Mouse (Mus musculus) C2C12 (cell line): ENCODE results near the gene Syngr4. TPM values are rescaled to one million over a fixed set of nuclear protein-coding genes. Genes with fewer than 3 reads are reported as not detected.

Source experiments
- H3K27me3 ChIP-seq: one replicate; pipeline ENCODE4 v1.6.1; 2011; ENCODE audit not compliant: control insufficient read depth, insufficient read depth, insufficient read length
- H3K36me3 ChIP-seq: one replicate; pipeline ENCODE4 v1.6.1; 2011; ENCODE audit not compliant: control insufficient read depth, insufficient read depth
- H3K4me3 ChIP-seq: one replicate; pipeline ENCODE4 v1.5.1; 2011; ENCODE audit warnings: mild to moderate bottlenecking, control low read depth; ENCODE audit not compliant: poor library complexity, insufficient read depth, severe bottlenecking
- H3K79me2 ChIP-seq: one replicate; pipeline ENCODE4 v1.6.1; 2011; ENCODE audit not compliant: control insufficient read depth, insufficient read depth
- H3K79me3 ChIP-seq: one replicate; pipeline ENCODE4 v1.6.1; 2011; ENCODE audit warnings: low read depth, control low read depth
- H3ac ChIP-seq: one replicate; pipeline ENCODE3; 2011; ENCODE audit warnings: low read depth; ENCODE audit not compliant: control insufficient read depth, insufficient read length
- CEBPB ChIP-seq: IDR thresholded peaks from one replicate; pipeline ENCODE4 v1.6.1; 2011; ENCODE audit warnings: low read depth, mild to moderate bottlenecking, control low read depth, moderate library complexity
- CTCF ChIP-seq: IDR thresholded peaks from one replicate; pipeline ENCODE4 v1.5.1; 2011; ENCODE audit not compliant: control insufficient read depth, insufficient read depth, insufficient read length
- FOSL1 ChIP-seq: IDR thresholded peaks from one replicate; pipeline ENCODE4 v1.8.0; 2011; ENCODE audit warnings: mild to moderate bottlenecking, low read length; ENCODE audit not compliant: poor library complexity, insufficient read depth, severe bottlenecking
- MAX ChIP-seq: IDR thresholded peaks from one replicate; pipeline ENCODE4 v1.6.1; 2011; ENCODE audit warnings: mild to moderate bottlenecking, control low read depth
- MYOD1 ChIP-seq: IDR thresholded peaks from one replicate; pipeline ENCODE4 v1.6.1; 2011; ENCODE audit warnings: low read depth; ENCODE audit not compliant: control insufficient read depth, insufficient read length
- MYOG ChIP-seq: IDR thresholded peaks from one replicate; pipeline ENCODE4 v1.6.1; 2011; ENCODE audit not compliant: control insufficient read depth, insufficient read length; ENCODE audit errors: extremely low read depth
- USF1 ChIP-seq: IDR thresholded peaks from one replicate; pipeline ENCODE4 v1.6.1; 2011; ENCODE audit warnings: low read depth, mild to moderate bottlenecking, control low read depth, moderate library complexity
- polyA plus RNA-seq: library from polyadenylated mRNA; unstranded; fragments of >200 nt; fragmentation: generic; extraction: Trizol; gene quantifications from one replicate; pipeline ENCODE4 v1.2.1, GENCODE M21; 2012; ENCODE audit warnings: missing spikeins

Gene Syngr4
- polyA plus RNA-seq, 1 experiment: 0.15 TPM

DNA sequence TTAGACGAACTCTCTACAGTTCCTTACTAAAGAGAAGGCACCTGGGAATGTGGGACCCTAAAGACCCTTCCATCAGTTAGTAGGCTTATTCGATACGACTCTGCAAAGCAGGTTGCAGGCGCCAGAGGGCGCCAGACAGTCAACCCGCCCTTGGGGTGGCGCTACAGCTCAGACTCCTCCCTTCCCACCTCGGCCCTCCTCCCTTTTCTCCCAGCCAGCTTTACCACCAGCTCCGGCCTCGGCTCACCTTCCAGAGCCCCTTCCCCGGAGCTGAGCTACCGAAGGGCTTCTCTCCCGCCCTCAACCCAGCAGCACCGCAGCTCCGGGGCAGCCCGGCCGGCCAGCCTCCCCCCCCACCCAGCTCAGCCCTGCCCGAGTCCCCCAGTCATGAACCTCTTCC, 23.9 kb downstream of the Syngr4 start, which contains the start of gene Kdelr1:
Gene Kdelr1, plus strand, starts transcription at position 149 of the 400 bp plus-strand sequence.
- H3K79me2 ChIP-seq: peaks cover 40% of the 10 kb centered on the region
- TF ChIP-seq USF1 (no peak), CTCF (peak; percentile 92)
- peaks cover 8% of the 10 kb centered on the region for H3K27me3 ChIP-seq
- peaks cover 29% of the 10 kb centered on the region for H3K36me3 ChIP-seq
- H3ac ChIP-seq: peak within 1 kb of the TSS; percentile 87
- peak within 1 kb of the TSS; percentile 60 for H3K4me3 ChIP-seq
- H3K79me3 ChIP-seq: peaks cover 19% of the 10 kb centered on the region

DNA sequence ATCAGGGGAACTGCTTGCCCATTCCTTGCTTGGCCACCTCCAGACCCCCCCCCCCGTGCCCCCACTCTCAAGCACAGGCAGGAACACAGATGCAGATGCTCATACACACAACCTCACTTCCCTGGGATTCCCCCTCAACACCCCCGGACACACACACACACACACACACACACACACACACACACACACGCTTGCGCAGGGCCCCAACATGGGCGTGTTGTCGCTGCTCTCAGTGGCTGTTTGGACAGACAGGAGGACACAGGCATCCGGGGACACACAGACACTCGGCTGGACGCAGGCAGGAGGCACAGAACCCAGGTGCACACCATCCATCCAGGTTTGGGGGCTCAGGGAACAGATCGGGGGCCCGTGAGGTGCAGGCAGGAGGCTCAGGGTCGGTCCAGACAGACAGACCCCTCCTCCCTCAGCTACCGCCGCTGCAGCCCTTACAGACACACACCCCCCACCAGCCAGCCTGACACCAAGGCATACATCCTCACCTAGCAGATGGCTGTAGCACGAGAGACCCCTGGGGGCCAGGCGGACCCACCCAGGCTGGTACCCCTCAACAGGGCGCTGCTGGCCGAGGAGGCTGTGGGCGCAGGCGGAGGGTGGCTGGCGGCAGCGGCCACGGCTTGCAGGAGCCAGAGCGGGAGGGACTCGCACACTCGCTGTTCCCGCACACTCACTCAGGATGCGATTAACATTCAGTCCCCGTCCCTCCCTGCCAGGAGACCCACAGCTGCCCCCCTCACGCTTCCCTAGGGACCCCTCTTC, 26.0 kb downstream of the Syngr4 start:
- H3K27me3 ChIP-seq: peaks cover 8% of the 10 kb centered on the region
- H3K36me3 ChIP-seq: peaks cover 13% of the 10 kb centered on the region
- H3K4me3 ChIP-seq: no peak overlapping the region
- TF ChIP-seq USF1 (no peak), FOSL1 (no peak), CEBPB (no peak), CTCF (no peak), MYOD1 (no peak), MAX (no peak), MYOG (no peak)
- peaks cover 19% of the 10 kb centered on the region for H3K79me3 ChIP-seq
- no peak overlapping the region for H3ac ChIP-seq
- peaks cover 28% of the 10 kb centered on the region for H3K79me2 ChIP-seq

DNA sequence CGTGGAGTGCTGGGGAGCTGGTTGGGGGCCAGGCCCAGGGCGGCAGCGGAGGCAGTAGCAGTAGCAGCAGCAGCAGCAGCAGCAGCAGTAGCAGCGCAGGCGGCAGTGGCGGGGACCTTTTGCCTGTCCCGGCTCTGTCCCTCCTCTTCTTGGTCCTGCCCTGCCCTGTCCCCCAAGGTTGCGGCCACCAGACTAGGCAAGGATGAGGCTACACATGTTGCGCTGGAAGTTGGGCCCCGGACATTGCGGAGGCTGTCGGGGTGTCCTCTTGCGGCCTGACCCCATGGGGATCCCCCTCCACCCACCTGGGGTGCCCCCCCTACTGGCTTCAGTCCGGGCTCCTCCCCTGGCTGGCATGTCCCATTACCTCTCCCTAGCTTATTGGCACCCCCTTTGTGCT, 26.7 kb downstream of the Syngr4 start:
- Histone ChIP-seq H3K36me3 (peaks cover 6% of the 10 kb centered on the region), H3K27me3 (peaks cover 8% of the 10 kb centered on the region), H3K79me2 (peaks cover 21% of the 10 kb centered on the region), H3K4me3 (no peak overlapping the region), H3K79me3 (peaks cover 15% of the 10 kb centered on the region), H3ac (no peak overlapping the region)
- TF ChIP-seq CTCF: no peak
- TF ChIP-seq MAX: no peak
- no peak for TF ChIP-seq MYOG
- TF ChIP-seq FOSL1: no peak
- TF ChIP-seq MYOD1: no peak

DNA sequence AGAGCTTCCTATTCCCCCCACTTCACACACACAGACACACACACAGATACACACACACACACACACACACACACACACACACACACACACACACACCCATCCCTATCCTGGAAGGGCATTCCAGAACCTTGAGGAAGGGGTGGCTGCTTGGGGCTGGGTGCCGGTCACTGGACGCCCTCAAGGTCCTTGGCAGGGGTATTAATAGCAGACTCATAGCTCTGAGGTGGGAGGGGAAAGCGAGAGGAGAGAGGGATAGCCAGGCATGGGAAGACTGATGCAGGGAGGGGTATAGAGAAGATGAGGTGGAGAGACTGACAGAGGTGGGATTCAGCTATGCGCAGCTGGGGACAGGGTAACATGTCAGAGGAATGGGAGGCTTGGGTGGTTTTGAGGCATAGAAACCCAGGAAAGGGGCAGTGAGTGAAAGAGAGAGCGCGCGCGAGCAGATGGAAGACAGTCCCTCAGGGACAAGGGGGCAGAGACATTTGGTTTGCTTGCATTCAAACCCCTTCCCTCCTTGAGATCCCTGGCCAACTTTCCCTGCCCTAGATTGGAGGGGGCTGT, 27.3 kb downstream of the Syngr4 start:
- no peak overlapping the region for H3ac ChIP-seq
- peaks cover 9% of the 10 kb centered on the region for H3K79me3 ChIP-seq
- peaks cover 8% of the 10 kb centered on the region for H3K27me3 ChIP-seq
- no peak overlapping the region for H3K4me3 ChIP-seq
- TF ChIP-seq MYOG (no peak), MAX (no peak), MYOD1 (no peak), FOSL1 (no peak), CEBPB (no peak), CTCF (no peak), USF1 (no peak)
- H3K79me2 ChIP-seq: peaks cover 15% of the 10 kb centered on the region
- peaks cover under 1% of the 10 kb centered on the region for H3K36me3 ChIP-seq

DNA sequence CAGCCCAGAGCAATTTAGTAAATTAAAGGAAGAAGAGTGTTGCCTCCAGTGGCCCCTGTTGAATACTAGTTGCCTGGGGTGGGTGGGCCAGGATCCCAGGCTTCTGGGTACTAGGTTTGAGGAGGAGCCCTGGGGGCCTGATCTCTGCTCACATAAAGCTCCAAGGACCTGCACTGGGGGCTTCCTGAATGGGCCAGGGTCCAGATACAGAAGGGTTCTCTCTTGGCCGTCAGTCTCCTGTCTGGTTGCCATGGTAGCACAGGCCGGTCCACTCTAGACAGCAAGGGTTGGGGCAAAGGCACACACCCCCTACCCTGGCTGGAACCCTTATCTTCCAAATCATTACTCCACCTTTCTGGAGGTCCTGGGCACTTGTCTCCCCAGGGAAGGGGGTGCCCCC, 28.6 kb downstream of the Syngr4 start:
- Histone ChIP-seq H3K27me3 (peaks cover 8% of the 10 kb centered on the region), H3K79me2 (peaks cover 2% of the 10 kb centered on the region), H3K79me3 (no peaks in the 10 kb centered on the region), H3ac (no peak overlapping the region), H3K4me3 (no peak overlapping the region), H3K36me3 (no peaks in the 10 kb centered on the region)
- no peak for TF ChIP-seq USF1
- TF ChIP-seq MAX: no peak
- no peak for TF ChIP-seq MYOD1
- no peak for TF ChIP-seq MYOG
- no peak for TF ChIP-seq CTCF
- no peak for TF ChIP-seq FOSL1
- TF ChIP-seq CEBPB: no peak
